Mouse (Mus musculus): ENCODE data around the gene Prickle2. TPM values are rescaled to one million over a fixed set of nuclear protein-coding genes. Genes with fewer than 3 reads are reported as not detected.

Gene Prickle2
- polyA plus RNA-seq, 1 experiment from 2014 or later: 6.4 TPM

- no peaks in the 10 kb centered on the region for H3K4me1 ChIP-seq (ENCODE audit: control insufficient read depth, insufficient read depth, low read length)
- WGBS (ENCODE audit: insufficient replicate concordance): 82% methylated on average over 5 of the region's 5 CpGs
- H3K27me3 ChIP-seq (ENCODE audit: control insufficient read depth, insufficient read depth, low read length): no peaks in the 10 kb centered on the region
- H3K4me3 ChIP-seq (ENCODE audit: low read depth, low read length): no peak overlapping the region
- H3K9me3 ChIP-seq (replicated peaks; ENCODE audit: control insufficient read depth, low read length): no peaks in the 10 kb centered on the region
- H3K9ac ChIP-seq (ENCODE audit: low read depth, low read length): no peak overlapping the region
- H3K27ac ChIP-seq (ENCODE audit: low read depth, low read length): no peak overlapping the region
- H3K36me3 ChIP-seq (ENCODE audit: control insufficient read depth, insufficient read depth, low read length): no peaks in the 10 kb centered on the region
- ATAC-seq (replicated peaks; ENCODE audit: insufficient number of reproducible peaks, low FRiP score, low TSS enrichment): no peak
- no peak overlapping the region for H3K4me2 ChIP-seq
Measured at GRCm38 (mm10) chr6:92697807-92698206, 8.1 kb downstream of the Prickle2 start.

- H3K9me3 ChIP-seq (replicated peaks; ENCODE audit: control insufficient read depth, low read length): no peaks in the 10 kb centered on the region
- no peaks in the 10 kb centered on the region for H3K4me1 ChIP-seq (ENCODE audit: control insufficient read depth, insufficient read depth, low read length)
- no peaks in the 10 kb centered on the region for H3K36me3 ChIP-seq (ENCODE audit: control insufficient read depth, insufficient read depth, low read length)
- no peak overlapping the region for H3K27ac ChIP-seq (ENCODE audit: low read depth, low read length)
- 86% methylated on average over 5 of the region's 5 CpGs for WGBS (ENCODE audit: insufficient replicate concordance)
- no peak for ATAC-seq (replicated peaks; ENCODE audit: insufficient number of reproducible peaks, low FRiP score, low TSS enrichment)
- no peak overlapping the region for H3K4me3 ChIP-seq (ENCODE audit: low read depth, low read length)
- no peak overlapping the region for H3K4me2 ChIP-seq
- no peak overlapping the region for H3K9ac ChIP-seq (ENCODE audit: low read depth, low read length)
- H3K27me3 ChIP-seq (ENCODE audit: control insufficient read depth, insufficient read depth, low read length): no peaks in the 10 kb centered on the region
Measured at GRCm38 (mm10) chr6:92687317-92687716, 18.6 kb downstream of the Prickle2 start.

- WGBS (ENCODE audit: insufficient replicate concordance): 39% methylated on average over 8 of the region's 8 CpGs
Measured at GRCm38 (mm10) chr6:92674394-92674925, 31.5 kb downstream of the Prickle2 start.

GRCm38 (mm10) chr6:92670518-92671147, 35.3 kb downstream of the Prickle2 start:
- no peaks in the 10 kb centered on the region for H3K36me3 ChIP-seq (ENCODE audit: control insufficient read depth, insufficient read depth, low read length)
- no peak overlapping the region for H3K27ac ChIP-seq (ENCODE audit: low read depth, low read length)
- no peaks in the 10 kb centered on the region for H3K4me1 ChIP-seq (ENCODE audit: control insufficient read depth, insufficient read depth, low read length)
- no peak overlapping the region for H3K4me2 ChIP-seq
- no peak overlapping the region for H3K4me3 ChIP-seq (ENCODE audit: low read depth, low read length)
- no peak overlapping the region for H3K9ac ChIP-seq (ENCODE audit: low read depth, low read length)
- ATAC-seq (replicated peaks; ENCODE audit: insufficient number of reproducible peaks, low FRiP score, low TSS enrichment): no peak
- no peaks in the 10 kb centered on the region for H3K27me3 ChIP-seq (ENCODE audit: control insufficient read depth, insufficient read depth, low read length)
- H3K9me3 ChIP-seq (replicated peaks; ENCODE audit: control insufficient read depth, low read length): no peaks in the 10 kb centered on the region
- WGBS (ENCODE audit: insufficient replicate concordance): 68% methylated on average over 5 of the region's 5 CpGs

More at GRCm38 (mm10) chr6:92674394-92674925, 31.5 kb downstream of the Prickle2 start:
- Histone ChIP-seq H3K27ac (ENCODE audit: low read depth, low read length) (no peak overlapping the region), H3K27me3 (ENCODE audit: control insufficient read depth, insufficient read depth, low read length) (no peaks in the 10 kb centered on the region), H3K4me3 (ENCODE audit: low read depth, low read length) (no peak overlapping the region), H3K36me3 (ENCODE audit: control insufficient read depth, insufficient read depth, low read length) (no peaks in the 10 kb centered on the region), H3K9ac (ENCODE audit: low read depth, low read length) (no peak overlapping the region), H3K4me1 (ENCODE audit: control insufficient read depth, insufficient read depth, low read length) (no peaks in the 10 kb centered on the region), H3K4me2 (no peak overlapping the region), H3K9me3 (replicated peaks; ENCODE audit: control insufficient read depth, low read length) (no peaks in the 10 kb centered on the region)
- ATAC-seq (replicated peaks; ENCODE audit: insufficient number of reproducible peaks, low FRiP score, low TSS enrichment): no peak

- WGBS (ENCODE audit: insufficient replicate concordance): 84% methylated on average over 3 of the region's 3 CpGs
- Histone ChIP-seq H3K4me1 (ENCODE audit: control insufficient read depth, insufficient read depth, low read length) (peaks cover 8% of the 10 kb centered on the region), H3K9ac (ENCODE audit: low read depth, low read length) (no peak overlapping the region), H3K27ac (ENCODE audit: low read depth, low read length) (no peak overlapping the region), H3K36me3 (ENCODE audit: control insufficient read depth, insufficient read depth, low read length) (no peaks in the 10 kb centered on the region), H3K9me3 (replicated peaks; ENCODE audit: control insufficient read depth, low read length) (no peaks in the 10 kb centered on the region), H3K4me3 (ENCODE audit: low read depth, low read length) (no peak overlapping the region), H3K27me3 (ENCODE audit: control insufficient read depth, insufficient read depth, low read length) (no peaks in the 10 kb centered on the region), H3K4me2 (no peak overlapping the region)
- no peak for ATAC-seq (replicated peaks; ENCODE audit: insufficient number of reproducible peaks, low FRiP score, low TSS enrichment)
Measured at GRCm38 (mm10) chr6:92669623-92670022, 36.3 kb downstream of the Prickle2 start.

- no peaks in the 10 kb centered on the region for H3K27me3 ChIP-seq (ENCODE audit: control insufficient read depth, insufficient read depth, low read length)
- 78% methylated on average over 3 of the region's 3 CpGs for WGBS (ENCODE audit: insufficient replicate concordance)
- no peaks in the 10 kb centered on the region for H3K36me3 ChIP-seq (ENCODE audit: control insufficient read depth, insufficient read depth, low read length)
- no peak overlapping the region for H3K9ac ChIP-seq (ENCODE audit: low read depth, low read length)
- H3K27ac ChIP-seq (ENCODE audit: low read depth, low read length): no peak overlapping the region
- H3K4me3 ChIP-seq (ENCODE audit: low read depth, low read length): no peak overlapping the region
- peaks cover 10% of the 10 kb centered on the region for H3K4me1 ChIP-seq (ENCODE audit: control insufficient read depth, insufficient read depth, low read length)
- no peak overlapping the region for H3K4me2 ChIP-seq
- H3K9me3 ChIP-seq (replicated peaks; ENCODE audit: control insufficient read depth, low read length): no peaks in the 10 kb centered on the region
- ATAC-seq (replicated peaks; ENCODE audit: insufficient number of reproducible peaks, low FRiP score, low TSS enrichment): no peak
Measured at GRCm38 (mm10) chr6:92667544-92667943, 38.4 kb downstream of the Prickle2 start.

GRCm38 (mm10) chr6:92665530-92665989, 40.4 kb downstream of the Prickle2 start:
- 12% methylated on average over 1 of the region's 1 CpGs for WGBS (ENCODE audit: insufficient replicate concordance)
- Histone ChIP-seq H3K9me3 (replicated peaks; ENCODE audit: control insufficient read depth, low read length) (no peaks in the 10 kb centered on the region), H3K36me3 (ENCODE audit: control insufficient read depth, insufficient read depth, low read length) (no peaks in the 10 kb centered on the region), H3K9ac (ENCODE audit: low read depth, low read length) (no peak overlapping the region), H3K27ac (ENCODE audit: low read depth, low read length) (no peak overlapping the region), H3K4me1 (ENCODE audit: control insufficient read depth, insufficient read depth, low read length) (peaks cover 10% of the 10 kb centered on the region), H3K4me2 (peak overlapping the region; percentile 27; the same call in 1 of the 2 replicates), H3K4me3 (ENCODE audit: low read depth, low read length) (no peak overlapping the region), H3K27me3 (ENCODE audit: control insufficient read depth, insufficient read depth, low read length) (no peaks in the 10 kb centered on the region)
- no peak for ATAC-seq (replicated peaks; ENCODE audit: insufficient number of reproducible peaks, low FRiP score, low TSS enrichment)

GRCm38 (mm10) chr6:92663885-92664284, 42.1 kb downstream of the Prickle2 start:
- no peak overlapping the region for H3K4me2 ChIP-seq
- 80% methylated on average over 3 of the region's 3 CpGs for WGBS (ENCODE audit: insufficient replicate concordance)
- peaks cover 10% of the 10 kb centered on the region for H3K4me1 ChIP-seq (ENCODE audit: control insufficient read depth, insufficient read depth, low read length)
- no peaks in the 10 kb centered on the region for H3K27me3 ChIP-seq (ENCODE audit: control insufficient read depth, insufficient read depth, low read length)
- no peaks in the 10 kb centered on the region for H3K36me3 ChIP-seq (ENCODE audit: control insufficient read depth, insufficient read depth, low read length)
- no peak overlapping the region for H3K4me3 ChIP-seq (ENCODE audit: low read depth, low read length)
- no peak overlapping the region for H3K9ac ChIP-seq (ENCODE audit: low read depth, low read length)
- no peak overlapping the region for H3K27ac ChIP-seq (ENCODE audit: low read depth, low read length)
- ATAC-seq (replicated peaks; ENCODE audit: insufficient number of reproducible peaks, low FRiP score, low TSS enrichment): no peak
- H3K9me3 ChIP-seq (replicated peaks; ENCODE audit: control insufficient read depth, low read length): no peaks in the 10 kb centered on the region

GRCm38 (mm10) chr6:92663433-92663832, 42.5 kb downstream of the Prickle2 start:
- H3K27me3 ChIP-seq (ENCODE audit: control insufficient read depth, insufficient read depth, low read length): no peaks in the 10 kb centered on the region
- ATAC-seq (replicated peaks; ENCODE audit: insufficient number of reproducible peaks, low FRiP score, low TSS enrichment): no peak
- no peak overlapping the region for H3K9ac ChIP-seq (ENCODE audit: low read depth, low read length)
- 69% methylated on average over 4 of the region's 4 CpGs for WGBS (ENCODE audit: insufficient replicate concordance)
- no peaks in the 10 kb centered on the region for H3K36me3 ChIP-seq (ENCODE audit: control insufficient read depth, insufficient read depth, low read length)
- H3K4me1 ChIP-seq (ENCODE audit: control insufficient read depth, insufficient read depth, low read length): peaks cover 10% of the 10 kb centered on the region
- no peak overlapping the region for H3K4me2 ChIP-seq
- H3K4me3 ChIP-seq (ENCODE audit: low read depth, low read length): no peak overlapping the region
- no peaks in the 10 kb centered on the region for H3K9me3 ChIP-seq (replicated peaks; ENCODE audit: control insufficient read depth, low read length)
- H3K27ac ChIP-seq (ENCODE audit: low read depth, low read length): no peak overlapping the region

All from heart, embryonic 11.5 days (tissue).